Mouse (Mus musculus) embryonic facial prominence, embryonic 11.5 days (tissue): ENCODE results near the gene Rims4. TPM values are rescaled to one million over a fixed set of nuclear protein-coding genes. Genes with fewer than 3 reads are reported as not detected.
A peak's percentile ranks its signal among the peaks of the same experiment; 100 is the strongest.

ENCODE experiments used
- ATAC-seq: fragments of 200-750 bp; cut with Nextera tagmentation; replicated peaks from 2 replicates; pipeline ENCODE4 v1.8.0; 2017; ENCODE audit warnings: low read depth; ENCODE audit not compliant: insufficient number of reproducible peaks, low FRiP score, low TSS enrichment
- DNase-seq: peaks from one replicate; pipeline ENCODE4 v3.0.0-alpha.2; 2015; ENCODE audit warnings: low spot score
- H3K27ac ChIP-seq: fragments of 300-500 bp; sonication (generic); replicated peaks from 2 replicates; pipeline ENCODE4 v1.5.1; 2014; ENCODE audit warnings: mild to moderate bottlenecking, low read depth, low read length, control low read depth
- H3K27me3 ChIP-seq: fragments of 300-500 bp; sonication (generic); 2 replicates; pipeline ENCODE4 v1.6.1; 2014; ENCODE audit warnings: mild to moderate bottlenecking, low read length, moderate library complexity, mixed read lengths; ENCODE audit not compliant: control insufficient read depth, insufficient read depth
- H3K36me3 ChIP-seq: fragments of 300-500 bp; sonication (generic); replicated peaks from 2 replicates; pipeline ENCODE4 v1.6.1; 2014; ENCODE audit warnings: low read depth, mild to moderate bottlenecking, low read length, moderate library complexity, mixed read lengths; ENCODE audit not compliant: control insufficient read depth, insufficient read depth
- H3K4me1 ChIP-seq: fragments of 300-500 bp; sonication (generic); 2 replicates; pipeline ENCODE4 v1.6.1; 2014; ENCODE audit warnings: low read length, mixed read lengths; ENCODE audit not compliant: control insufficient read depth, insufficient read depth
- H3K4me2 ChIP-seq: fragments of 300-500 bp; sonication (generic); 2 replicates; pipeline ENCODE4 v1.6.1; 2014; ENCODE audit warnings: low read depth, mild to moderate bottlenecking, control low read depth, low read length, moderate library complexity
- H3K4me3 ChIP-seq: fragments of 300-500 bp; sonication (generic); 2 replicates; pipeline ENCODE4 v1.5.1; 2014; ENCODE audit warnings: low read depth, low read length, control low read depth
- H3K9ac ChIP-seq: fragments of 300-500 bp; sonication (generic); replicated peaks from 2 replicates; pipeline ENCODE4 v1.6.1; 2014; ENCODE audit warnings: mild to moderate bottlenecking, control low read depth, low read length
- H3K9me3 ChIP-seq: fragments of 300-500 bp; sonication (generic); replicated peaks from 2 replicates; pipeline ENCODE4 v1.6.1; 2016; ENCODE audit warnings: mild to moderate bottlenecking, low read length, inconsistent platforms, mixed read lengths; ENCODE audit not compliant: control insufficient read depth
- WGBS: fragments of 180-500 bp; shearing (Covaris S2); extraction: QIAGEN DNeasy Blood & Tissue Kit; methylation state at CpG from one replicate; pipeline ENCODE4 v1.1.7; 2014; 5-methylcytosine and 5-hydroxymethylcytosine counted together
- polyA plus RNA-seq: library from polyadenylated mRNA; unstranded; fragments of >200 nt; fragmentation: Nextera tagmentation; extraction: Ambion mirVana; gene quantifications from 2 replicates; pipeline ENCODE4 v1.2.1, GENCODE M21; 2014

The Rims4 gene
- polyA plus RNA-seq, 1 experiment from 2014 or later, result 0.25 TPM

- Histone ChIP-seq H3K4me1 (no peaks in the 10 kb centered on the region), H3K9me3 (no peaks in the 10 kb centered on the region), H3K27me3 (peaks cover 53% of the 10 kb centered on the region), H3K36me3 (no peaks in the 10 kb centered on the region), H3K4me2 (no peak overlapping the region), H3K4me3 (no peak overlapping the region), H3K27ac (no peak overlapping the region), H3K9ac (no peak overlapping the region)
- ATAC-seq, result no peak
- no peak for DNase-seq
- 77% methylated on average over 3 of the region's 3 CpGs for WGBS
These were observed 1.1 kb upstream of the Rims4 start for GRCm38 (mm10) chr2:163919581-163919980.

GRCm38 (mm10) chr2:163916703-163917102 lies 1.8 kb downstream of the Rims4 start:
- peaks cover 56% of the 10 kb centered on the region for H3K27me3 ChIP-seq
- H3K4me1 ChIP-seq, result no peaks in the 10 kb centered on the region; the same call in 1 of the 2 replicates
- no peaks in the 10 kb centered on the region for H3K9me3 ChIP-seq
- H3K4me2 ChIP-seq, result no peak overlapping the region
- no peak overlapping the region for H3K27ac ChIP-seq
- H3K4me3 ChIP-seq, result no peak overlapping the region
- DNase-seq (no peak), ATAC-seq (no peak)
- no peaks in the 10 kb centered on the region for H3K36me3 ChIP-seq
- H3K9ac ChIP-seq, result no peak overlapping the region
- WGBS, result 75% methylated on average over 7 of the region's 7 CpGs

- H3K4me2 ChIP-seq, result no peak overlapping the region
- no peak overlapping the region for H3K4me3 ChIP-seq
- H3K9me3 ChIP-seq, result no peaks in the 10 kb centered on the region
- no peak overlapping the region for H3K27ac ChIP-seq
- ATAC-seq (no peak), DNase-seq (no peak)
- 68% methylated on average over 9 of the region's 9 CpGs for WGBS
- no peaks in the 10 kb centered on the region; the same call in 1 of the 2 replicates for H3K4me1 ChIP-seq
- no peak overlapping the region for H3K9ac ChIP-seq
- H3K36me3 ChIP-seq, result no peaks in the 10 kb centered on the region
- H3K27me3 ChIP-seq, result peaks cover 49% of the 10 kb centered on the region
These were observed 3.1 kb downstream of the Rims4 start for GRCm38 (mm10) chr2:163915294-163915791.

- Histone ChIP-seq H3K9me3 (no peaks in the 10 kb centered on the region), H3K36me3 (no peaks in the 10 kb centered on the region), H3K4me2 (no peak overlapping the region), H3K9ac (no peak overlapping the region), H3K4me3 (no peak overlapping the region), H3K27ac (no peak overlapping the region), H3K4me1 (no peaks in the 10 kb centered on the region; the same call in 1 of the 2 replicates), H3K27me3 (peaks cover 38% of the 10 kb centered on the region)
- ATAC-seq, result peak; percentile 49; the same call in 1 of the 2 replicates
- 8% methylated on average over 10 of the region's 10 CpGs for WGBS
- peak; percentile 59 for DNase-seq
These were observed 4.4 kb downstream of the Rims4 start for GRCm38 (mm10) chr2:163914107-163914506.

GRCm38 (mm10) chr2:163913704-163914103 lies 4.8 kb downstream of the Rims4 start:
- Histone ChIP-seq H3K36me3 (no peaks in the 10 kb centered on the region), H3K27ac (no peak overlapping the region), H3K4me1 (no peaks in the 10 kb centered on the region; the same call in 1 of the 2 replicates), H3K27me3 (peaks cover 34% of the 10 kb centered on the region), H3K9me3 (no peaks in the 10 kb centered on the region), H3K4me3 (no peak overlapping the region), H3K9ac (no peak overlapping the region), H3K4me2 (no peak overlapping the region)
- 31% methylated on average over 7 of the region's 7 CpGs for WGBS
- DNase-seq (no peak), ATAC-seq (no peak)

GRCm38 (mm10) chr2:163911826-163912444 lies 6.5 kb downstream of the Rims4 start:
- H3K9ac ChIP-seq, result no peak overlapping the region
- WGBS, result 72% methylated on average over 14 of the region's 14 CpGs
- DNase-seq (peak; percentile 47), ATAC-seq (0 out of 2 replicates have a peak, but pooled peaks have one; percentile 37)
- H3K4me3 ChIP-seq, result no peak overlapping the region
- peaks cover 16% of the 10 kb centered on the region for H3K27me3 ChIP-seq
- H3K9me3 ChIP-seq, result no peaks in the 10 kb centered on the region
- H3K36me3 ChIP-seq, result no peaks in the 10 kb centered on the region
- no peak overlapping the region for H3K4me2 ChIP-seq
- H3K27ac ChIP-seq, result no peak overlapping the region
- H3K4me1 ChIP-seq, result no peaks in the 10 kb centered on the region; the same call in 1 of the 2 replicates

GRCm38 (mm10) chr2:163909604-163910003 lies 8.9 kb downstream of the Rims4 start:
- no peak overlapping the region for H3K4me3 ChIP-seq
- ATAC-seq, result no peak
- WGBS, result 85% methylated on average over 7 of the region's 7 CpGs

GRCm38 (mm10) chr2:163907131-163907530 lies 11.4 kb downstream of the Rims4 start:
- WGBS, result 70% methylated on average over 5 of the region's 5 CpGs
- Histone ChIP-seq H3K9ac (no peak overlapping the region), H3K27ac (no peak overlapping the region), H3K36me3 (no peaks in the 10 kb centered on the region), H3K4me1 (no peaks in the 10 kb centered on the region), H3K9me3 (no peaks in the 10 kb centered on the region), H3K4me2 (no peak overlapping the region), H3K4me3 (no peak overlapping the region), H3K27me3 (no peaks in the 10 kb centered on the region)
- no peak for DNase-seq
- ATAC-seq, result no peak

More at GRCm38 (mm10) chr2:163909604-163910003, 8.9 kb downstream of the Rims4 start:
- Histone ChIP-seq H3K9ac (no peak overlapping the region), H3K36me3 (no peaks in the 10 kb centered on the region), H3K27ac (no peak overlapping the region), H3K27me3 (peaks cover 3% of the 10 kb centered on the region; the same call in 1 of the 2 replicates), H3K9me3 (no peaks in the 10 kb centered on the region), H3K4me2 (no peak overlapping the region), H3K4me1 (no peaks in the 10 kb centered on the region; the same call in 1 of the 2 replicates)
- DNase-seq, result no peak
